Comparison of ENCODE assay signal across 14 mouse cellular contexts in the genomic region with DNA sequence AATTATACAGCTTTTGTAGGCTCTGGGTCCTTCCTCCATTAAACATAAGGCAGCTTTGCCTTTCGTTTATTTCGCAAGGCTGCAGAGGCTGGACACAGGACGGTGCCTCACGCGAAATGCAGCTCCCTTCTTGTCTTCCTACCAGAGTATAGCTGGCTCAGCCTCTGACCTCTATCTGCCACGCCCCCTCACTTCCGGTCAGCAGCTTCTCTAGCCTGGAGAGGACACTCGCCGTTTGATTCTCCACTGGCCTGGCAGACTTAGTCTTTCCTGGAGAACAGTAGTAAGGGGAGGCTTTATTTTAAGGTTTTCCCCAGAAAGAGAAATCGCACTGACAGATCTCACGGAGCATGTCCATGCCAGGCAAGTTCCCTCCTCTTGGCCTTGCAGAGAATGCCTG.
DNase-seq lines count a peak whose midpoint lies in the region; ATAC-seq and TF ChIP-seq lines count a peak whose summit lies in the region.
"Had no signal": no experiment of that assay in that cellular context is flagged by ENCODE, and none has a peak within 500 bp of the region (broad histone marks: within the 10 kb centered on the region; RNA-seq: fewer than 3 reads in every experiment).

No protein-coding gene starts in this region.

- H3K27me3 ChIP-seq in forebrain, embryonic 10.5 days (ENCODE audit: poor library complexity, severe bottlenecking) = no peaks in the 10 kb centered on the region
- no peaks in the 10 kb centered on the region for H3K27me3 ChIP-seq in forebrain, embryonic 16.5 days (replicated peaks; ENCODE audit: control insufficient read depth, insufficient read depth, low read length)
- H3K27me3 ChIP-seq in kidney, postnatal 0 days (ENCODE audit: insufficient read depth, low read length) = no peaks in the 10 kb centered on the region
- no peaks in the 10 kb centered on the region for H3K27me3 ChIP-seq in kidney, embryonic 14.5 days (ENCODE audit: control insufficient read depth, insufficient read depth, low read length)
- H3K27me3 ChIP-seq in embryonic facial prominence, embryonic 10.5 days (replicated peaks; ENCODE audit: low read depth, poor library complexity, severe bottlenecking) = no peaks in the 10 kb centered on the region
- H3K27me3 ChIP-seq: limb, embryonic 15.5 days; midbrain, embryonic 13.5 days; neural tube, embryonic 15.5 days had no signal

- peaks cover 19% of the 10 kb centered on the region for H3K4me1 ChIP-seq in forebrain, embryonic 10.5 days
- peaks cover 8% of the 10 kb centered on the region for H3K4me1 ChIP-seq in forebrain, embryonic 16.5 days (replicated peaks; ENCODE audit: control insufficient read depth, insufficient read depth, low read length)
- H3K4me1 ChIP-seq in kidney, postnatal 0 days (replicated peaks; ENCODE audit: insufficient read depth, low read length) = no peaks in the 10 kb centered on the region
- H3K4me1 ChIP-seq in kidney, embryonic 14.5 days (ENCODE audit: control insufficient read depth, insufficient read depth, low read length) = no peaks in the 10 kb centered on the region
- peaks cover 24% of the 10 kb centered on the region for H3K4me1 ChIP-seq in embryonic facial prominence, embryonic 10.5 days
- H3K4me1 ChIP-seq: neural tube, embryonic 15.5 days had no signal

- no peaks in the 10 kb centered on the region for H3K9me3 ChIP-seq in forebrain, embryonic 10.5 days
- no peaks in the 10 kb centered on the region for H3K9me3 ChIP-seq in forebrain, embryonic 16.5 days (ENCODE audit: control insufficient read depth, low read length)
- H3K9me3 ChIP-seq in kidney, postnatal 0 days (replicated peaks; ENCODE audit: low read length) = no peaks in the 10 kb centered on the region
- H3K9me3 ChIP-seq in kidney, embryonic 14.5 days (ENCODE audit: control insufficient read depth, low read length) = no peaks in the 10 kb centered on the region
- H3K9me3 ChIP-seq in embryonic facial prominence, embryonic 10.5 days = no peaks in the 10 kb centered on the region
- H3K9me3 ChIP-seq: limb, embryonic 15.5 days; midbrain, embryonic 13.5 days; neural tube, embryonic 15.5 days had no signal

- WGBS in forebrain, embryonic 10.5 days = 67% methylated on average over 11 of the region's 11 CpGs
- WGBS in forebrain, embryonic 16.5 days = 79% methylated on average over 11 of the region's 11 CpGs
- 58% methylated on average over 11 of the region's 11 CpGs for WGBS in kidney, postnatal 0 days
- WGBS in kidney, embryonic 14.5 days = 53% methylated on average over 11 of the region's 11 CpGs
- 58% methylated on average over 11 of the region's 11 CpGs for WGBS in embryonic facial prominence, embryonic 10.5 days

- no peak for DNase-seq in forebrain, embryonic 10.5 days (ENCODE audit: extremely low spot score, low spot score)
- peak; percentile 27 for DNase-seq in kidney, postnatal 0 days (ENCODE audit: low spot score)
- DNase-seq in embryonic facial prominence, embryonic 10.5 days (ENCODE audit: low spot score) = peak; percentile 33
- DNase-seq in lung, postnatal 25 days (ENCODE audit: low spot score) = peak; percentile 18
- DNase-seq in left cerebral cortex, adult 8-10 months (ENCODE audit: low spot score in 2 of 2) = no peak
- DNase-seq in frontal cortex, adult 2 months (ENCODE audit: extremely low spot score in 1 of 2, low spot score in 1 of 2) = no peak
- DNase-seq: cerebellum, adult 11-12 months; layer of hippocampus, postnatal 36 days; thymus, adult 18-20 months had no signal

- H3K9ac ChIP-seq in forebrain, embryonic 16.5 days (replicated peaks; ENCODE audit: low read depth, low read length) = no peak overlapping the region
- H3K9ac ChIP-seq in kidney, postnatal 0 days (ENCODE audit: low read depth, low read length) = no peak overlapping the region
- H3K9ac ChIP-seq in kidney, embryonic 14.5 days (ENCODE audit: low read depth, low read length) = no peak overlapping the region
- H3K9ac ChIP-seq: limb, embryonic 15.5 days; midbrain, embryonic 13.5 days; neural tube, embryonic 15.5 days had no signal

- no peak overlapping the region for H3K4me3 ChIP-seq in forebrain, embryonic 10.5 days
- H3K4me3 ChIP-seq in forebrain, embryonic 16.5 days (replicated peaks; ENCODE audit: low read length) = no peak overlapping the region
- H3K4me3 ChIP-seq in kidney, postnatal 0 days (replicated peaks; ENCODE audit: low read depth, low read length) = no peak overlapping the region
- no peak overlapping the region for H3K4me3 ChIP-seq in kidney, embryonic 14.5 days (ENCODE audit: low read length)
- H3K4me3 ChIP-seq in embryonic facial prominence, embryonic 10.5 days = no peak overlapping the region
- H3K4me3 ChIP-seq: limb, embryonic 15.5 days; midbrain, embryonic 13.5 days; neural tube, embryonic 15.5 days had no signal

- 0 out of 2 replicates have a peak overlapping the region, but pooled peaks have one; percentile 37 for H3K27ac ChIP-seq in forebrain, embryonic 10.5 days
- no peak overlapping the region for H3K27ac ChIP-seq in forebrain, embryonic 16.5 days (ENCODE audit: low read length)
- no peak overlapping the region for H3K27ac ChIP-seq in kidney, postnatal 0 days
- no peak overlapping the region for H3K27ac ChIP-seq in kidney, embryonic 14.5 days (ENCODE audit: low read depth, low read length)
- H3K27ac ChIP-seq in embryonic facial prominence, embryonic 10.5 days (replicated peaks) = peak overlapping the region; percentile 40; the same call in 1 of the 2 replicates
- H3K27ac ChIP-seq: limb, embryonic 15.5 days; midbrain, embryonic 13.5 days; neural tube, embryonic 15.5 days had no signal

- no peak overlapping the region for H3K4me2 ChIP-seq in forebrain, embryonic 16.5 days (ENCODE audit: low read length)
- no peak overlapping the region for H3K4me2 ChIP-seq in kidney, postnatal 0 days (ENCODE audit: low read length)
- no peak overlapping the region for H3K4me2 ChIP-seq in kidney, embryonic 14.5 days (replicated peaks; ENCODE audit: low read depth, low read length)
- H3K4me2 ChIP-seq: limb, embryonic 15.5 days; midbrain, embryonic 13.5 days; neural tube, embryonic 15.5 days had no signal

- TF ChIP-seq CTCF in kidney, postnatal 0 days (IDR thresholded peaks at IDR 0.05; ENCODE audit: low read depth) = no peak

- ATAC-seq in forebrain, embryonic 16.5 days = no peak
- ATAC-seq in kidney, postnatal 0 days (replicated peaks; ENCODE audit: low FRiP score, low read depth) = no peak
- ATAC-seq in kidney, embryonic 14.5 days (ENCODE audit: low FRiP score, low TSS enrichment) = no peak
- ATAC-seq: midbrain, embryonic 13.5 days had no signal

- H3K36me3 ChIP-seq in forebrain, embryonic 10.5 days (replicated peaks) = no peaks in the 10 kb centered on the region
- H3K36me3 ChIP-seq in forebrain, embryonic 16.5 days (ENCODE audit: control insufficient read depth, insufficient read depth) = no peaks in the 10 kb centered on the region
- H3K36me3 ChIP-seq in kidney, postnatal 0 days (ENCODE audit: insufficient read depth, low read length) = no peaks in the 10 kb centered on the region
- H3K36me3 ChIP-seq in kidney, embryonic 14.5 days (ENCODE audit: control insufficient read depth, insufficient read depth, low read length) = no peaks in the 10 kb centered on the region
- H3K36me3 ChIP-seq in embryonic facial prominence, embryonic 10.5 days (replicated peaks) = no peaks in the 10 kb centered on the region
- H3K36me3 ChIP-seq: limb, embryonic 15.5 days; midbrain, embryonic 13.5 days; neural tube, embryonic 15.5 days had no signal

Comparison
In these comparisons a context has a peak if more than half of its experiments do, and no peak if none do; other contexts are left out.
1. H3K27ac ChIP-seq: peak in forebrain, embryonic 10.5 days (single experiment) and embryonic facial prominence, embryonic 10.5 days (single experiment); none in forebrain, embryonic 16.5 days (single experiment), kidney, postnatal 0 days (single experiment) and kidney, embryonic 14.5 days (single experiment).
2. DNase-seq: peak in kidney, postnatal 0 days (single experiment), embryonic facial prominence, embryonic 10.5 days (single experiment) and lung, postnatal 25 days (single experiment); none in forebrain, embryonic 10.5 days (single experiment), left cerebral cortex, adult 8-10 months (0 of 2) and frontal cortex, adult 2 months (0 of 2).